Mouse (Mus musculus) lung, embryonic 14.5 days (tissue): ENCODE measurements around the gene Mrpl48. TPM values are rescaled to one million over a fixed set of nuclear protein-coding genes. Genes with fewer than 3 reads are reported as not detected.

Source experiments
- ATAC-seq: fragments of 200-750 bp; cut with Nextera tagmentation; 2 replicates; pipeline ENCODE4 v1.8.0; 2017; ENCODE audit warnings: mild to moderate bottlenecking, moderate TSS enrichment, moderate library complexity; ENCODE audit not compliant: insufficient read depth
- DNase-seq: peaks from one replicate; pipeline ENCODE4 v3.0.0-alpha.2; 2015
- H3K27ac ChIP-seq: fragments of 300-500 bp; sonication (generic); 2 replicates; pipeline ENCODE4 v1.5.1; 2014; ENCODE audit warnings: low read depth, mild to moderate bottlenecking, moderate library complexity
- H3K27me3 ChIP-seq: fragments of 300-500 bp; sonication (generic); 2 replicates; pipeline ENCODE4 v1.6.1; 2014; ENCODE audit warnings: low read length, control low read depth; ENCODE audit not compliant: insufficient read depth
- H3K36me3 ChIP-seq: fragments of 300-500 bp; sonication (generic); 2 replicates; pipeline ENCODE4 v1.6.1; 2014; ENCODE audit warnings: control low read depth; ENCODE audit not compliant: insufficient read depth
- H3K4me1 ChIP-seq: fragments of 300-500 bp; sonication (generic); 2 replicates; pipeline ENCODE4 v1.6.1; 2014; ENCODE audit warnings: antibody characterized with exemption, control low read depth; ENCODE audit not compliant: insufficient read depth
- H3K4me2 ChIP-seq: fragments of 300-500 bp; sonication (generic); 2 replicates; pipeline ENCODE4 v1.6.1; 2014; ENCODE audit warnings: mild to moderate bottlenecking
- H3K4me3 ChIP-seq: fragments of 300-500 bp; sonication (generic); 2 replicates; pipeline ENCODE4 v1.5.1; 2014; ENCODE audit warnings: low read depth, low read length
- H3K9ac ChIP-seq: fragments of 300-500 bp; sonication (generic); 2 replicates; pipeline ENCODE4 v1.6.1; 2014
- H3K9me3 ChIP-seq: fragments of 300-500 bp; sonication (generic); 2 replicates; pipeline ENCODE4 v1.6.1; 2016; ENCODE audit warnings: low read depth, low read length, control low read depth
- CTCF ChIP-seq: IDR thresholded peaks from 2 replicates; pipeline ENCODE4 v1.5.1; 2016; ENCODE audit warnings: antibody characterized with exemption, low read depth
- WGBS: fragments of 180-500 bp; shearing (Covaris S2); extraction: QIAGEN DNeasy Blood & Tissue Kit; methylation state at CpG from one replicate; pipeline ENCODE4 v1.1.7; 2014; 5-methylcytosine and 5-hydroxymethylcytosine counted together
- polyA plus RNA-seq: library from polyadenylated mRNA; unstranded; fragments of >200 nt; fragmentation: Nextera tagmentation; extraction: Ambion mirVana; gene quantifications from 2 replicates; pipeline ENCODE4 v1.2.1, GENCODE M21; 2014

The Mrpl48 gene
- polyA plus RNA-seq, 1 experiment from 2014 or later: 77.2 TPM

DNA sequence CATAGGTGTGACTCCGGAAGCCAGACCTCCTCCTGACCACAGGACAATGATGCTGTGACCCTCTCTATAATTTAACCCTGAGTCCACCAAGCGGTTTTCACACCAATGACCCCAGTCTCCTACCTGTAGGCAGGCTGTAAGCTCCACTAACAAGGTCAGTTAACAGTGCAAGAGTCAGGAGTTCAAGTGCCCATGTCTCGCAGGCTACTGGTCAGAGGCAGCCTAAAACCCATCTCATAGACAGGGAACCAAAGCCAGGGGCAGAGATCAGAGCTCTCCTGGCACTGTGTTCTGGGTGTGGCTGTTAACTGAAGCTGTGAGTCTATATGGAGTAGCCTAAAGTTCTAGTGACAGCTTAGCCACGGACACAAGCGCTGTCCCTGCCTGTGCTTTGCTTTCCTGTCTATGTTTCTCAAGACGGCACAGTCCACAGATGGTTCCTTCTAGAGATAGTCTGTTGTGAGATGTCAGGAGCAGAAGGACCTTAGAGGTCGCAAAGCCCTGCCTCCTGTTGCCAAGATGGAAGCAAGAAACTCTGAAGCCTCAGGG, 105.7 kb downstream of the Mrpl48 start:
- whole genome bisulfite sequencing: 70% methylated on average over 7 of the region's 7 CpGs
- Histone ChIP-seq H3K36me3 (peaks cover 25% of the 10 kb centered on the region), H3K9me3 (no peaks in the 10 kb centered on the region), H3K9ac (no peak overlapping the region), H3K27me3 (no peaks in the 10 kb centered on the region), H3K27ac (no peak overlapping the region), H3K4me3 (no peak overlapping the region), H3K4me2 (no peak overlapping the region), H3K4me1 (no peaks in the 10 kb centered on the region)
- DNase-seq (no peak), ATAC-seq (no peak)
- no peak for TF ChIP-seq CTCF

DNA sequence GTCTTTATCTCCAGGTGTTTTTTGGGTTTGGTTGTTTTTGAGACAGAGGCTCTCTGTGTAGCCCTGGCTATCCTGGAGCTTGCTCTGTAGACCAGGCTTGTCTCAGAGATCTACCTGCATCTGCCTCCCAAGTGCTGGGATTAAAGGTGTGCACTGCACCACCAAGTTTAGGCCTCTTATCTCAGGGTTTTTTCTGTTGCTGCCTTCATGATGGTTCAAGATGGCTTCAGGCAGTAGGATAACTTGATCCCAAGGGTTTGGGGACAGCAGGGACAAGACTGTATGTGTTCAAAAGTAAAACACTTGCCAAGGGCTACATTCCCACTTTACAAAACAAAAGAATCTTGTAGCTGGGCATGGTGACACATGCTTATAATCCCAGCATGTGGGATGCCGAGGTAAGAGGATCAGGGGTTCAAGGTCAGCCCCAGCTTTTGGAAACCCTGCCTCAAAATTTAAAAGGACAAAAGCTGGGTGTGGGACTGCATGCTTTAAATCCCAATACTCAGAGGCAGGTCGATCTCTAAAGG, 106.2 kb downstream of the Mrpl48 start:
- Histone ChIP-seq H3K4me2 (no peak overlapping the region), H3K9me3 (no peaks in the 10 kb centered on the region), H3K36me3 (peaks cover 30% of the 10 kb centered on the region), H3K4me3 (no peak overlapping the region), H3K27ac (no peak overlapping the region), H3K27me3 (no peaks in the 10 kb centered on the region), H3K4me1 (no peaks in the 10 kb centered on the region), H3K9ac (no peak overlapping the region)
- no peak for ATAC-seq
- no peak for DNase-seq
- 52% methylated on average over 2 of the region's 2 CpGs for WGBS
- no peak for TF ChIP-seq CTCF

DNA sequence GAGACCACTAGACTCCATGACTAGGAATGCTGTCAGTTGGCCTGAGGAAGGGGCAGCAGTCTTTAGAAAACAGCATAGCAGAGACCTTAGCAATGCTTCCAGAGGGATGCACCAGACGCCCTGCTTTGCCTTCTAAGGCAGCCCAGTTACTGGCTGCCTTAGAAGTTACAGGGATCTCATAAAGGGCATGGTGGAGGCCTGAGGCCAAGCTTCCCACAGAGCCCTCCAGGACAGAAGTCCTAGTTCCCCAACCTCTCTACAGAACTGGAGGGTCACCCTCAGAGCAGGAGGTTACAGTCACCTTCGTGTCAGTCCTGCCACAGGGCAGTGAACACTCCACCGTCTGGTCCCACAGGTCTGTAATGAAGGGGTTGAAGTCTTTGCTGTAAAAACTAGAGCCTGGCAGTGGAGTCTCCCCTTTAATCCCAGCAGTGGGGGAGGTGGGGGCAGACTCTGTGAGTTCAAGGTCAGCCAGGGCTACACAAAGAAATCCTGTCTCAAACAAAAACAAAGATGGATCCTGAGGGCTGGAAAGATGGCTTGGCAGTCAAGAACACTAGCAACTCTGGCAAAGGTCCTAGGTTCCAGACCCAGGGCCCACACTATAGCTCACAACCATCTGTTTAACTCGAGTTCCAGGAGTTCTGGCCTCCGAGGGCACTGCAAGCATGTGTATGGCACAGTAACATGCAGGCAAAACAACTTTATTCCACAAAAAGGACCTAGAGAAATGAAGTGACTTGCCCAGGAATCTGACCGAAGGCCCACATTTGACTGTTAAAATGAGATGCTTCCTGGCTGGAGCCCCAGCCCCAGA, 106.9 kb downstream of the Mrpl48 start:
- 0 out of 2 replicates have a peak overlapping the region, but pooled peaks have one; percentile 30 for H3K27ac ChIP-seq
- H3K4me2 ChIP-seq: no peak overlapping the region
- H3K36me3 ChIP-seq: peaks cover 37% of the 10 kb centered on the region
- 67% methylated on average over 6 of the region's 6 CpGs for WGBS
- no peak overlapping the region for H3K9ac ChIP-seq
- no peaks in the 10 kb centered on the region for H3K4me1 ChIP-seq
- ATAC-seq (no peak), DNase-seq (no peak)
- no peaks in the 10 kb centered on the region for H3K9me3 ChIP-seq
- no peak for TF ChIP-seq CTCF
- no peak overlapping the region for H3K4me3 ChIP-seq
- H3K27me3 ChIP-seq: no peaks in the 10 kb centered on the region

DNA sequence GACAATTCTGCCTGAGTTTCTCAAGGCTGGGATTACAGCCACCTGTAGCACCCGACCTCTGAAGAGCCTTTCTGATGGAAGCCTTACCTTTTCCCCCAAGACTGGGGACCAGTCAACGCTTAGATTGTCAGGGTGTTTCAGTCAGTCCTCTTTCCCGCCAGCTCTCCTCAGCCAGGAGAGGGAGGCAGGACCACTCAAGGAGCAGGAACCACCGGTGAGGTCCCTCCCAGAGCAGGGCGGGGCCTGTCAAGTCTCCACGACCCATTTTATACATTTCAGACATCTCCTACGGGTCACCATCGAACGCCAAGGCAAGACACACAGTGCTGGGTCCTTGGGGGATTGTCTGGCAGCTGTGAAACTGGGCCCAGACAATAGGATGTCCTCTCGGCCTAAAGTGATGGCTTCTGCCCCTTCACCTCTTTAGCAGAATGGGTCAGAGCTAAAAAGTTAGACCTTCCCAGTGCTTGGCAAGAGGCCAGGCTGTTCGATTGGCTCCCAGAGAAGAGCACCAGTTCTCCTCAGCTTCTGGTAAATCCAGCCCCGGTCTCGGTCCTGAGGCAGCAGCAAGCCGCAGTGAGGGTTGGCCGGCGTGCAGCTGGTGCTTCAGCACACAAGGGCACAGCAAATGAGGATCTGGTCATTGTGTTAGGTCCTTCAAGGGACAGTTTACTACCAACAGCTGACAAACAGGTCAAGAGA, 107.7 kb downstream of the Mrpl48 start:
- no peak for TF ChIP-seq CTCF
- Histone ChIP-seq H3K9ac (no peak overlapping the region), H3K9me3 (no peaks in the 10 kb centered on the region), H3K27ac (peak overlapping the region; percentile 30; the same call in 1 of the 2 replicates), H3K36me3 (peaks cover 37% of the 10 kb centered on the region), H3K27me3 (no peaks in the 10 kb centered on the region), H3K4me1 (0 out of 2 replicates have a peak, but pooled peaks cover 6% of the 10 kb centered on the region), H3K4me3 (no peak overlapping the region), H3K4me2 (no peak overlapping the region)
- DNase-seq (peak; percentile 29), ATAC-seq (no peak)
- WGBS: 53% methylated on average over 16 of the region's 16 CpGs

DNA sequence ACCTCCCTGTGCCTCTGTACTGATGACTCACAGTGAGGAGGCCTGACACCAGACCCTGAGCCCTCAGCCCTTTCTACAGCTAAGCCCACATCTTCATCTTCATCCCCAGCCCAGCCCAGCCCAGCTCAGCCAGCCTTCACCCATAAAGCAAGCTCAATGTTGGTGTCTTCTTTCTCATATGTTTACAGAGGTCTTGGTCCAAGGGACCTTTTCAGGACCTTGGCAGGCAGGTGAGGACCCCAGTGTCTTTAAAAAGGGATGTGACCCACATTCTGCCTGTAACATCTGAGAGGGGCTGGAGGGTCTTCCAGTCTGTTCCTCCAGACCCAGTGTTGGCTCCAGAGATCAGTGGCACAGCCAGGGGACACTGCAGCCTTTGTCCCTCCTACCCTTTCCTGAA, 108.6 kb downstream of the Mrpl48 start:
- no peak for ATAC-seq

DNA sequence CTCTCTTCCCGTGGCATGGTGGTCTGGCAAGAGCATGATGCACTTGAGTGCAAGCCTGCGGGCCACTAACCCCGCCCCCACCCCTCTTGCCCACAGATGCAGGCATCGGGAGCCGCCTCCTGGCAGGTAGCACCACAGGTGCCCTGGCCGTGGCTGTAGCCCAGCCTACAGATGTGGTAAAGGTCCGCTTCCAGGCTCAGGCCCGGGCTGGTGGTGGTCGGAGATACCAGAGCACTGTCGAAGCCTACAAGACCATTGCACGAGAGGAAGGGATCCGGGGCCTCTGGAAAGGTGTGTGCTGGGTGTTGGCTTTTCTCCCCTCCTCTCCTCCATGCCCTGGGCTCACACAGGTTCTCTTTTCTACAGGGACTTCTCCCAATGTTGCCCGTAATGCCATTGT, 110.1 kb downstream of the Mrpl48 start:
- H3K36me3 ChIP-seq: peaks cover 40% of the 10 kb centered on the region
- H3K9me3 ChIP-seq: no peaks in the 10 kb centered on the region
- DNase-seq: no peak
- H3K4me2 ChIP-seq: no peak overlapping the region
- H3K4me3 ChIP-seq: no peak overlapping the region
- H3K9ac ChIP-seq: no peak overlapping the region
- WGBS: 91% methylated on average over 13 of the region's 13 CpGs
- H3K4me1 ChIP-seq: peaks cover 17% of the 10 kb centered on the region; the same call in 1 of the 2 replicates
- H3K27ac ChIP-seq: no peak overlapping the region
- no peak for TF ChIP-seq CTCF
- ATAC-seq: no peak
- no peaks in the 10 kb centered on the region for H3K27me3 ChIP-seq

More for the DNA sequence above, 108.6 kb downstream of the Mrpl48 start:
- H3K4me1 ChIP-seq: 0 out of 2 replicates have a peak, but pooled peaks cover 8% of the 10 kb centered on the region
- H3K27ac ChIP-seq: no peak overlapping the region
- no peak for DNase-seq
- H3K4me2 ChIP-seq: no peak overlapping the region
- H3K36me3 ChIP-seq: peaks cover 37% of the 10 kb centered on the region
- no peak overlapping the region for H3K9ac ChIP-seq
- H3K4me3 ChIP-seq: no peak overlapping the region
- no peaks in the 10 kb centered on the region for H3K27me3 ChIP-seq
- no peak for TF ChIP-seq CTCF
- no peaks in the 10 kb centered on the region for H3K9me3 ChIP-seq

DNA sequence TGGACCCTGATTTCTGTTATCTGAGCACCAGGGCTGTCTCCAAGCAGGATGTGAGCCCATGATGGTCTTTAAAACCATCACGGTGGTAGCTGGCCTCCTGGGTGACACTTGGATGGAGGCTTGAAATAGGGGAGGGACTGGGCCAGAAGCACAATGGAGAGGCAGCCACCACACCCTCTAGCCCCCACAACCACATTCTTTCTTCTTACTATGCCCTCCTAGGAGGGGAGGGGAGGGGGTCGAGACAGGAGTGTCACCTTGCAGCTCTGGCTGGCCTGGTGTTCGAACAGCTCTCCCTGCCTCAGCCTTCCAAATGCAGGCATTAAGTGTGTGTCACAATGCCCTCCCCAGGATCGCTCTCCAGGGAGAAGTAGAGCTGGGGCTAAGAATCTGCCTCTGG, 110.7 kb downstream of the Mrpl48 start:
- no peak overlapping the region for H3K9ac ChIP-seq
- H3K27ac ChIP-seq: no peak overlapping the region
- DNase-seq (no peak), ATAC-seq (no peak)
- 82% methylated on average over 4 of the region's 4 CpGs for WGBS
- no peak for TF ChIP-seq CTCF
- H3K27me3 ChIP-seq: no peaks in the 10 kb centered on the region
- H3K4me2 ChIP-seq: no peak overlapping the region
- H3K36me3 ChIP-seq: peaks cover 40% of the 10 kb centered on the region
- no peak overlapping the region for H3K4me3 ChIP-seq
- no peaks in the 10 kb centered on the region for H3K9me3 ChIP-seq
- peaks cover 17% of the 10 kb centered on the region for H3K4me1 ChIP-seq
